Mouse (Mus musculus) hindbrain, embryonic 14.5 days (tissue): ENCODE measurements around the gene Cyb5r3. TPM values are rescaled to one million over a fixed set of nuclear protein-coding genes. Genes with fewer than 3 reads are reported as not detected.

ENCODE experiments used
- ATAC-seq: fragments of 200-750 bp; cut with Nextera tagmentation; 2 replicates; pipeline ENCODE4 v1.8.0; 2017; ENCODE audit warnings: moderate number of reproducible peaks, mild to moderate bottlenecking, moderate TSS enrichment, moderate library complexity; ENCODE audit not compliant: low FRiP score
- DNase-seq: peaks from one replicate; pipeline ENCODE4 v3.0.0-alpha.2; 2015; ENCODE audit warnings: low spot score
- H3K27ac ChIP-seq: fragments of 300-500 bp; sonication (generic); 2 replicates; pipeline ENCODE4 v1.5.1; 2014; ENCODE audit warnings: mild to moderate bottlenecking, moderate library complexity
- H3K27me3 ChIP-seq: fragments of 300-500 bp; sonication (generic); 2 replicates; pipeline ENCODE4 v1.6.1; 2014; ENCODE audit warnings: mild to moderate bottlenecking, low read length, mixed read lengths; ENCODE audit not compliant: control insufficient read depth, insufficient read depth
- H3K36me3 ChIP-seq: fragments of 300-500 bp; sonication (generic); replicated peaks from 2 replicates; pipeline ENCODE4 v1.6.1; 2014; ENCODE audit not compliant: control insufficient read depth, insufficient read depth
- H3K4me1 ChIP-seq: fragments of 300-500 bp; sonication (generic); replicated peaks from 2 replicates; pipeline ENCODE4 v1.6.1; 2014; ENCODE audit warnings: antibody characterized with exemption, low read length, mixed read lengths; ENCODE audit not compliant: control insufficient read depth, insufficient read depth
- H3K4me2 ChIP-seq: fragments of 300-500 bp; sonication (generic); replicated peaks from 2 replicates; pipeline ENCODE4 v1.6.1; 2014; ENCODE audit warnings: mild to moderate bottlenecking, moderate library complexity
- H3K4me3 ChIP-seq: fragments of 300-500 bp; sonication (generic); replicated peaks from 2 replicates; pipeline ENCODE4 v1.5.1; 2014; ENCODE audit warnings: mild to moderate bottlenecking, low read length
- H3K9ac ChIP-seq: fragments of 300-500 bp; sonication (generic); 2 replicates; pipeline ENCODE4 v1.6.1; 2014
- H3K9me3 ChIP-seq: fragments of 300-500 bp; sonication (generic); 2 replicates; pipeline ENCODE4 v1.6.1; 2016; ENCODE audit warnings: low read length; ENCODE audit not compliant: control insufficient read depth
- WGBS: fragments of 180-500 bp; shearing (Covaris S2); extraction: QIAGEN DNeasy Blood & Tissue Kit; methylation state at CpG from one replicate; pipeline ENCODE4 v1.1.7; 2014; 5-methylcytosine and 5-hydroxymethylcytosine counted together
- polyA plus RNA-seq: library from polyadenylated mRNA; unstranded; fragments of >200 nt; fragmentation: Nextera tagmentation; extraction: Ambion mirVana; gene quantifications from 2 replicates; pipeline ENCODE4 v1.2.1, GENCODE M21; 2014

Cyb5r3 gene
- polyA plus RNA-seq, 1 experiment from 2014 or later: 129 TPM

DNA sequence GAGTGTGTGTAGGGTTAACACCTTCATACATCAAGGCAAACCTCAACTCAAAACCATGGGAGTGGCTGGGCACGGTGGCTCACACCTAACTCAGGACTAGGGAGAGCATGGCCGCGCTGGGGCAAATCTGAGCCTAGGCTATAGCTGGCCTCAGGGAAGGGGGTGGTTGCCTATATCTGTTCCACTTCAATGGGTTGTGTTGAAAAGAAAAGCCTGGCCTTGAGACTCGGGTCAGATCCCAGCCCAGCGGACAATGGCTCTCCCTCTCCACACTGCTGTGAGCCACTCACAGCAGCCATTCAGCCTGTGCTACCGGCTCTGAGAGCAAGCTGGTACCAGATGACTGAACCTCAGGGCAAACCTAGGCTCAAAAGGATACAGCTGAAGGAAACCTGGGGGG lies 57.3 kb downstream of the Cyb5r3 start:
- no peak for DNase-seq
- H3K27ac ChIP-seq: no peak overlapping the region
- H3K9me3 ChIP-seq: no peaks in the 10 kb centered on the region
- H3K4me2 ChIP-seq: no peak overlapping the region
- H3K27me3 ChIP-seq: no peaks in the 10 kb centered on the region
- peaks cover 42% of the 10 kb centered on the region for H3K36me3 ChIP-seq
- peaks cover 3% of the 10 kb centered on the region for H3K4me1 ChIP-seq
- H3K9ac ChIP-seq: no peak overlapping the region
- 39% methylated on average over 6 of the region's 6 CpGs for WGBS
- no peak for ATAC-seq
- H3K4me3 ChIP-seq: no peak overlapping the region

DNA sequence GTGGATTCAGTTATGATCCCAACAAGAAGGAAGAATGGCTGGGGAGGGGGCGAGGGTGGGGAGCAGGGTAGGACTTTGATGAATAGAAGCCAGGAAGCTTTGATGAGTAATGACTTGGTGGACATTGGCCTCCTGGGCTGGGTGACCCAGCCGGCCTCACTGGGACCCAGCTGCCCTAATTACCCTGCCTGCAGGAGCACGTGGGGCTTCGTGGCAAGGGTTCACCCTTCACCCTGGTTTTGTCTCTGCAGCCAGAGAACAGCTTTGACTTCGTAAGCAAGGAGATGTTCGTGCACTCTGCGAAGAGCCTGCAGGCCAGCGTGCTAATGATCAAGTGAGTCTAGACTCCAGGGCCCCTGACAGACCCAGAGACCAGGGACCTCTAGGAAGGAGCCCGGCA lies 58.3 kb downstream of the Cyb5r3 start:
- Histone ChIP-seq H3K36me3 (peaks cover 37% of the 10 kb centered on the region), H3K27me3 (no peaks in the 10 kb centered on the region), H3K4me3 (no peak overlapping the region), H3K4me2 (no peak overlapping the region), H3K4me1 (peaks cover 3% of the 10 kb centered on the region), H3K27ac (no peak overlapping the region), H3K9ac (no peak overlapping the region), H3K9me3 (no peaks in the 10 kb centered on the region)
- DNase-seq: no peak
- no peak for ATAC-seq
- WGBS: 62% methylated on average over 9 of the region's 9 CpGs

DNA sequence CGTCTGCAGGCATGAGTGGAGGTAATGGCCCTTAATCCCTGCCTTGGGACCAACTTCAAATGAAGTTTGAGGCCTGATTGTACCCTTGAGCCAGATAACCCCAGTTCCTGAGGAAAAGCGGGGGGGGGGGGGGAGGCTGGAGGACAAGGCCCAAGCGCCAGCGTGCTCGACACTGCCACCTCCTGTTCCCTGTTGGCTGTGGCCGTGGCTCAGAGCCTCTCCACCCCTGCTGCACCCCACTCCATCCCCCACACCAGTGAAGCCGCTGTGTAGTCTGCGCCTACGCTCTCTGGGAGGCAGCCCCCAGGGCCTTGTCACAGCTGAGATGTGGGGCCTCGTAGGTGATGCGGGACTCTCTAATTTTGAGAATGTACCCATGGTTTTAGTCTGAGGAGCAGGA lies 59.5 kb downstream of the Cyb5r3 start:
- 9% methylated on average over 9 of the region's 11 CpGs for WGBS
- H3K4me2 ChIP-seq: no peak overlapping the region

DNA sequence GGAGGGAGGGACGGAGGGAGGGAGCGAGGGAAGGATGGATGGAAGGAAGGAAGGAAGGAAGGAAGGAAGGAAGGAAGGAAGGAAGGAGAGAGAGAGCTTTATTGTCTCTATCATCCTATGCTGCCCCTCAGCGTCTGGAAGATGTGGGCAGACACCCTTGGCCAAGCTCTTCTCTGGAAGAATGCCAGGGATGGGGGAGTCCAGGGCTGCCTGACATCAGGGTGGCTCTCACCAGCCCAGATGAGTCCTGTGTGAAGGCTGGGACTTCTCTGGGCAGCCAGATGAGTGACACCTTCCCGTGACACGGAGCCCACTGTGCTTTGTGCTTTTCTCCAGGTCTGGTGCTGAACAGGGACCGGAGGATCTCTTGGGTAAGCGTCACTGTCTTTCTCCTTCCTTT lies 60.5 kb downstream of the Cyb5r3 start:
- DNase-seq (no peak), ATAC-seq (no peak)
- H3K4me2 ChIP-seq: no peak overlapping the region
- 76% methylated on average over 7 of the region's 7 CpGs for WGBS
- H3K9me3 ChIP-seq: no peaks in the 10 kb centered on the region
- H3K27ac ChIP-seq: no peak overlapping the region
- H3K27me3 ChIP-seq: no peaks in the 10 kb centered on the region
- no peak overlapping the region for H3K4me3 ChIP-seq
- H3K4me1 ChIP-seq: no peaks in the 10 kb centered on the region; the same call in 1 of the 2 replicates
- H3K36me3 ChIP-seq: peaks cover 16% of the 10 kb centered on the region
- H3K9ac ChIP-seq: no peak overlapping the region

More for the DNA sequence above, 59.5 kb downstream of the Cyb5r3 start:
- no peak overlapping the region for H3K4me3 ChIP-seq
- H3K27ac ChIP-seq: no peak overlapping the region
- H3K9ac ChIP-seq: 0 out of 2 replicates have a peak overlapping the region, but pooled peaks have one; percentile 19
- peaks cover 26% of the 10 kb centered on the region for H3K36me3 ChIP-seq
- no peaks in the 10 kb centered on the region for H3K9me3 ChIP-seq
- peak; percentile 49; the same call in 1 of the 2 replicates for ATAC-seq
- peak; percentile 62 for DNase-seq
- H3K27me3 ChIP-seq: no peaks in the 10 kb centered on the region
- no peaks in the 10 kb centered on the region; the same call in 1 of the 2 replicates for H3K4me1 ChIP-seq

DNA sequence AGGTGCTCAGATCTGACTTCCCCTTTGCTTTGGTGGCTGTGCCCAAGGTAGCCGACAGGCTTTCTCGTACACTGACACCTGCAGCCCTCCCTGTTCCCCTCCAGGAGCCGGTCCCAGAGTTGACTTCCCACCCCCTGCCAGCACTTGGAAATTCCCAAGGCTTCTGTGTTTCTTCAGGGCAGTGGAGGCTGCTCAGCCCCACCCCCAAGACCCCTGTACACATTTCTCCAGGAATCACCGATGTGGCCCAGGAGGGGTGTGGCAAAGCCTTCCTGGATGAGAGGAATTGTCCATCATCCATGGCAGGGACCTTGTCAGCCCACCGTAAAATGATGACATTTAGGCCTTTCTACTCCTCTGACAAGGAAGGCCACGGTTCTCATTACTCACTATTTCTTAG lies 61.1 kb downstream of the Cyb5r3 start:
- Histone ChIP-seq H3K27me3 (no peaks in the 10 kb centered on the region), H3K4me3 (no peak overlapping the region), H3K27ac (no peak overlapping the region), H3K9me3 (no peaks in the 10 kb centered on the region), H3K4me2 (no peak overlapping the region), H3K4me1 (no peaks in the 10 kb centered on the region; the same call in 1 of the 2 replicates), H3K9ac (no peak overlapping the region), H3K36me3 (peaks cover 10% of the 10 kb centered on the region; the same call in 1 of the 2 replicates)
- WGBS: 52% methylated on average over 6 of the region's 6 CpGs
- DNase-seq (no peak), ATAC-seq (no peak)

DNA sequence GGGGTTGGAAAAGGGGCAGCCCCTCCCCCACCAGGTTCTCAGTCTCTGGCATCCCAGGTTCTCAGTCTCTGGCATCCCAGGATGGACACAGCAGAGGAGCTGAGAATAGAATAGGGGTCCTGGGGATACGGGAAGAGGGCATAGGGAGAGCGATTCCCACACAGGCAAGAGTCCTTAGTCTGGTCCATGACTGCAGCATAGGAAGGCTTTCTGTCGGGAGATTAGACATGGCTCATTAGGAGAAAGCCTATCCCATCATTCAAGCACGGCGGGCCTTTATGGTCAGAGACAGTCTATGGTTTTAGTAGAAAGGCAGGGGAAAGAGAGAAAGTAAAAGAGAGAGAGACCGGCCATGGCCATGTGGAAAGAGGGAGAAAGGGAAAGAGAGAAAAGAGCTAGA lies 64.6 kb downstream of the Cyb5r3 start:
- no peak overlapping the region for H3K4me3 ChIP-seq
- DNase-seq (no peak), ATAC-seq (no peak)
- no peak overlapping the region for H3K4me2 ChIP-seq
- no peaks in the 10 kb centered on the region for H3K27me3 ChIP-seq
- H3K9me3 ChIP-seq: no peaks in the 10 kb centered on the region
- no peak overlapping the region for H3K9ac ChIP-seq
- H3K36me3 ChIP-seq: no peaks in the 10 kb centered on the region
- H3K27ac ChIP-seq: no peak overlapping the region
- WGBS: 26% methylated on average over 6 of the region's 6 CpGs
- no peaks in the 10 kb centered on the region for H3K4me1 ChIP-seq

DNA sequence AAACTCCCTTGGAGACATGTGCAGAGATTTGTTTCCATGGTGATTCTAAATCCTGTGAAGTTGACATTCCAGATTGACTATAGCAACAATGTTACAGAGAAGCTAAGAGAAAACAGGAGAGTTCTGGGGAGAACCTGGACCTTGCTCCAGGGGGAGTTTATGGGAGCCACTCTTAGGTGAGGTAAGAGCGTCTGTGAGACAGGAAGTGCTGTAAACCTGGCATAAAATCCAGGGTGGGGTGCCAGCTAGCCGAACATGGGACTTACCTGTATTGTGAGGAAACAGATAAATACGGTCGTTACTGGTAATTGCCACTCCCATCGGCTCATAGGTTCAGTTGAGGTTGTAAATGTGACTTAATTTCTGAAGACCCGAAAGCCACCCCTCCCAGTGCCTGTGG lies 66.0 kb downstream of the Cyb5r3 start:
- H3K9ac ChIP-seq: no peak overlapping the region
- ATAC-seq (no peak), DNase-seq (no peak)
- no peaks in the 10 kb centered on the region for H3K4me1 ChIP-seq
- no peaks in the 10 kb centered on the region for H3K36me3 ChIP-seq
- H3K9me3 ChIP-seq: no peaks in the 10 kb centered on the region
- no peak overlapping the region for H3K27ac ChIP-seq
- 89% methylated on average over 6 of the region's 6 CpGs for WGBS
- no peak overlapping the region for H3K4me2 ChIP-seq
- H3K27me3 ChIP-seq: no peaks in the 10 kb centered on the region
- H3K4me3 ChIP-seq: no peak overlapping the region

Other genes with a start within 250 kb of the Cyb5r3 start
- gene Tcf20, start 184.7 kb downstream of the Cyb5r3 start, polyA plus RNA-seq: 14.0 TPM in 2 replicates
- 1.9 and 2.1 TPM in 2 replicates for gene Nfam1, start 139.3 kb downstream of the Cyb5r3 start, polyA plus RNA-seq
- 31.4 and 34.8 TPM in 2 replicates for gene Serhl, start 83.1 kb downstream of the Cyb5r3 start, polyA plus RNA-seq
- 64.7 and 68.2 TPM in 2 replicates for gene Rrp7a, start 49.8 kb downstream of the Cyb5r3 start, polyA plus RNA-seq
- 143 and 145 TPM in 2 replicates for gene Poldip3, start 23.2 kb downstream of the Cyb5r3 start, polyA plus RNA-seq
- gene A4galt, start 79.2 kb upstream of the Cyb5r3 start, polyA plus RNA-seq: 2.3 and 4.2 TPM in 2 replicates
- 38.4 and 43.2 TPM in 2 replicates for gene Arfgap3, start 177.7 kb upstream of the Cyb5r3 start, polyA plus RNA-seq